Mouse (Mus musculus): ENCODE data around the gene Nme4.

Gene Nme4

DNA sequence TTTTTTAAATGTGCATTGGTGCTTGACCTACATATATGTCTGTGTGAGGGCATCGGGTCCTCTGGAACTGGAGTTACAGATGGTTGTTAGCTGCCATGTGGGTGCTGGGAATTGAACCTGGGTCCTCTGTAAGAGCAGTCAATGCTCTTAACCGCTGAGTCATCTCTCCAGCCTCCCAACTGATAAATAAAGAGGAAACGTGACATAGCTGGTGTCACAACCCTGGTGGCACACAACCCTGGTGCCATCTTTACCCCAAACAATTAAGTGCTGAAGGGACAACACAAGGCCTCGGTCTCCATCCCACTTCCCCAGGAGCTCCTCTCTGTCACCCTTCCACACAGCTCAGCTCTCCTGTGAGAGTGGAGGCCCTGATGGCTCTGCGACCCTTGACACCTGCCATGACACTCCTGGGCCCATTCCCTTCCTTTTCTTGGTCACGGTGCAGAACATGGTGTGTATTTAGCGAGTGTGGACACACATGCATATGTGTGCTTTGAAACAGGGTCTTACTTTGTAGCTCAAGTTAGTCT, 28.8 kb downstream of the Nme4 start:
- 77% methylated on average over 7 of the region's 7 CpGs for WGBS

DNA sequence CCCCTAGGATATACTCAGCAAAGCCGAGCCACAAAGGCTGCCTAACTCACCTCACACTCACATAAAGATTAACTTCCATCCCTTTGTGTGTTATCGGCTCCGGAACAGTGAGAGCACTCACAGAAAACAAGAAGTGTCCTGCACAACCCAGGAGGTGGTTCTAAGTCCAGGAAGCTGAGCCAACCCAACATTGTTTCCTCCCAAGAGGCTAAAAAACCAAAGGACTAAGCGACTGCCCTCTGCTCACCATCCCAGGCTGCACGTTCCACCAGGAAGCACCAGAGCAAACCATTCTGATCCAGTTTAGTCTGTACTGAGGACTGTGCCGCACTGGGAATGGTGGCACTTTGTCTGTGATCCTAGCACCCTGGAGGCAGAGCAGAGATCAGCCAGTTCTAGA, 30.5 kb downstream of the Nme4 start:
- 33% methylated on average over 6 of the region's 6 CpGs for WGBS

- 63% methylated on average over 9 of the region's 9 CpGs for WGBS
Measured at GRCm38 (mm10) chr17:26057787-26058567, 37.4 kb downstream of the Nme4 start.

DNA sequence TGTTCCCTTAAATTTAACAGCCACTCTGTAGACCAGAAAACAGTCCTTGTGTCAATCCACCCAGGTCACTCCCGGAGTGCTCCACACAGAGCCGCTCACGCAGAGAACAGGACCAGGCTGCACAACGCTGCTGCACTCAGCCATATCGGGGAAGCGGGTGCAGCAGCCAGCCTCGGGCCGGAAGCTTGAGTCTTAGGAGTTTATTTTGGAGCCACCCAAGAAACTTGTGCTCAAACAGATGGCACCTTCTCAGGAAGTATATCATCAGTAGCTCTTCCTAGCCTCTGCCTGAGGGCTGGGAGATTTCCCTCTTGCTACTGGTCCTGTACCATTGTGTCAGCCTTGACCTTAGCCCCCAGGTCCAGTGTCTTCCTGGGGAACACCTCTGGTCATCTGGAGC, 38.1 kb downstream of the Nme4 start:
- WGBS: 57% methylated on average over 8 of the region's 8 CpGs

GRCm38 (mm10) chr17:26055164-26055563, 40.2 kb downstream of the Nme4 start:
- 75% methylated on average over 6 of the region's 6 CpGs for WGBS

- WGBS: 83% methylated on average over 17 of the region's 17 CpGs
Measured at GRCm38 (mm10) chr17:26054133-26054845, 41.1 kb downstream of the Nme4 start.

- 92% methylated on average over 4 of the region's 4 CpGs for WGBS
Measured at GRCm38 (mm10) chr17:26052706-26053105, 42.7 kb downstream of the Nme4 start.

DNA sequence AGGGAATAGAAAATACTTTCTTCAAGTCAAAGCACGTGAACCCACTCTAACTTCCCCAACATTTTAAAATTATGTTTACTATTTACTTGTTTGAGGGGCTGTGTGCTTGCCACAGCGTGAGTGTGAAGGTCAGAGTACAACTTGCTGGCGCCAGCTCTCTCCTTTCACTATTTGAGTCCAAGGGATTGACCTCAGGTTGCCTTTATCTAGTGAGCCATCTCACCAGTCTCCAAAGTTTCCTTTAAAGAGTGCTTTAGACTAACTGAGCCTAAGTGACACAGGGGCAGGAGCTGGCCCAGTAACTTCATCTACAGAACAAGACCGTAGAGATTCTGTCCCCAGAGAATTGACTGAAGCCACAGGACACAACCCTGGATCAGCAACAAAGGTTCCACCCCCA, 43.3 kb downstream of the Nme4 start:
- 92% methylated on average over 4 of the region's 4 CpGs for WGBS

DNA sequence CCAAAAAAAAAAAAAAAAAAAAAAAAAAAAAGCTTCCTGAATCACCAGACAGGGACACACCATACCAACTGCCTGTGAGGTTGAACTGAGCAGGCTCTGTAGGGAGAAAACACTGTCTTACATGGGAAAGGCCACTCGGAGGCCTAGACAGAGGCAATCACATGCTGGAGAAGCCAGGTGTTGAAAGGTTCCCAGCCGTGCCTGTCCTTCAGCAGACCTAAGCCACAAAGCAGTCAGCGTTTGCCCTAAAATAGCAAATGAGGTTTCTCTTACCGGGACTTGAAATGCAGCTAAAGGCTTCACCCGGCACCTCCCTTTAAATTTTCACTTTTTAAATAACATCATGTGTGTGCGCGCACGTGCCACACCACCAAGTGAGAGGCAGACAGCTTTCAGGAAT, 47.3 kb downstream of the Nme4 start:
- WGBS: 51% methylated on average over 8 of the region's 8 CpGs

- WGBS: 33% methylated on average over 10 of the region's 10 CpGs
Measured at GRCm38 (mm10) chr17:26046253-26046997, 49.0 kb downstream of the Nme4 start.

GRCm38 (mm10) chr17:26045285-26045684, 50.1 kb downstream of the Nme4 start:
- WGBS: 42% methylated on average over 4 of the region's 4 CpGs

DNA sequence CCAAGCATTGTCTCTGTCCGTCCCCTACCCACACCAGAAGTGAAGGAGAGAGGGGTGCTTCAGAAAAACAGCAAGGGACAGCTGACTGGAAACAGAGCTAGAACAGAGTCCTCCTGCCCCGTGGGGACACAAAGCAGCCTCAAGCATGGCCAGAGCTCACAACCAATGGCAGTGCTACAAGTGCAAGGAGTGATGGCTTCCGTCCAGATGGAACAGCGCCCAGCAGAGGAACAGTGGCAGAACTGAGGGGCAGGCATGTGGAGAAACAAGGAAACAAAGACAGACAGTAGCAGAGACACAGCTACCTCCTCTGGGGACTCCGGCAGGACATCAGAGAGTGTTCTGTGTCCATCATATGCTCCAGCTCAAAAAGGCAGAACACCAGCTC, 52.2 kb downstream of the Nme4 start:
- WGBS: 16% methylated on average over 5 of the region's 5 CpGs

GRCm38 (mm10) chr17:26042599-26043248, 52.7 kb downstream of the Nme4 start:
- WGBS: 30% methylated on average over 12 of the region's 13 CpGs
